Comparison of ENCODE assay signal across 9 mouse cellular contexts in genomic region chr5:118946994-118947393, GRCm38 (mm10).
"Had no signal": no experiment of that assay in that cellular context is flagged by ENCODE, and none has a peak within 500 bp of the region (broad histone marks: within the 10 kb centered on the region; RNA-seq: fewer than 3 reads in every experiment).

No protein-coding gene starts in this region.

- H3K4me2 ChIP-seq: neural tube, embryonic 12.5 days had no signal

- H3K36me3 ChIP-seq: limb, embryonic 13.5 days; neural tube, embryonic 12.5 days had no signal

- H3K4me3 ChIP-seq: limb, embryonic 13.5 days; neural tube, embryonic 12.5 days had no signal

- DNase-seq: lung, adult 18-20 months; right cerebral cortex, postnatal 4 days; spleen, adult 18-20 months; thymus, adult 18-20 months; thymus, postnatal 14 days had no signal

- H3K27ac ChIP-seq: kidney, postnatal 0 days; limb, embryonic 13.5 days; liver, embryonic 14.5 days; neural tube, embryonic 12.5 days had no signal

- H3K9ac ChIP-seq: limb, embryonic 13.5 days; liver, embryonic 14.5 days; neural tube, embryonic 12.5 days had no signal

- H3K9me3 ChIP-seq: neural tube, embryonic 12.5 days had no signal
